Mouse (Mus musculus) E14TG2a.4 (cell line): ENCODE results near the gene Immp2l.

Source experiments
- CTCF ChIP-seq: conservative IDR thresholded peaks from 2 replicates; pipeline ENCODE4 v1.5.1; 2014; ENCODE audit warnings: low read length
- NANOG ChIP-seq: IDR thresholded peaks from 2 replicates; pipeline ENCODE4 v1.6.1; 2014; ENCODE audit warnings: borderline replicate concordance, low read length, mixed read lengths
- POU5F1 ChIP-seq: IDR thresholded peaks from 2 replicates; pipeline ENCODE4 v1.6.1; 2014; ENCODE audit warnings: low read length, borderline replicate concordance

GRCm38 (mm10) chr12:41223686-41224085 is 199.8 kb downstream of the Immp2l start:
- TF ChIP-seq CTCF = no peak
- TF ChIP-seq POU5F1 = no peak
- TF ChIP-seq NANOG = no peak
